8 mouse cellular contexts compared by ENCODE assay signal in genomic region chr2:18672133-18672765, GRCm38 (mm10). TPM values are rescaled to one million over a fixed set of nuclear protein-coding genes. Genes with fewer than 3 reads are reported as not detected.
DNase-seq lines count a peak whose midpoint lies in the region; ATAC-seq and TF ChIP-seq lines count a peak whose summit lies in the region.

TSS of gene Commd3 (plus strand) at chr2:18672384.

- no peaks in the 10 kb centered on the region for H3K9me3 ChIP-seq in CH12.LX (replicated peaks; ENCODE audit: low read length)
- H3K9me3 ChIP-seq in forebrain, embryonic 14.5 days (replicated peaks; ENCODE audit: control insufficient read depth, low read length), result no peaks in the 10 kb centered on the region
- no peaks in the 10 kb centered on the region for H3K9me3 ChIP-seq in neural tube, embryonic 14.5 days (ENCODE audit: control insufficient read depth, low read length)

- peak within 1 kb of the TSS; percentile 99 for H3K4me2 ChIP-seq in CH12.LX (ENCODE audit: insufficient read depth, low read depth, poor library complexity, severe bottlenecking)
- H3K4me2 ChIP-seq in forebrain, embryonic 14.5 days (ENCODE audit: low read length), result peak within 1 kb of the TSS; percentile 89
- peak within 1 kb of the TSS; percentile 88 for H3K4me2 ChIP-seq in neural tube, embryonic 14.5 days (ENCODE audit: low read depth, low read length)

- intact Hi-C loops in heart, postnatal 10 days (cut with DNase I), result loop anchor here (2.0 to 5.0 kb wide), 2 partner anchors 65 to 85 kb away; no protein-coding TSS in a partner anchor

- dilution Hi-C loops in CH12.LX (cut with MboI; ENCODE audit: extremely low pct_ligation_motif_present, extremely low pct_unique_long_range_greater_than_20kb, low sequenced_read_pairs), result no loop called here

- H3K27ac ChIP-seq in CH12.LX (ENCODE audit: insufficient read depth, low read depth), result peak within 1 kb of the TSS; percentile 76
- H3K27ac ChIP-seq in forebrain, embryonic 14.5 days (ENCODE audit: low read depth, low read length), result peak within 1 kb of the TSS; percentile 99
- peak within 1 kb of the TSS; percentile 99 for H3K27ac ChIP-seq in neural tube, embryonic 14.5 days (ENCODE audit: low read depth, low read length)
- H3K27ac ChIP-seq in testis, adult 2 months (ENCODE audit: control insufficient read depth, insufficient read depth, low read depth, low read length), result peak within 1 kb of the TSS; percentile 94

- ATAC-seq in cerebellum, adult (ENCODE audit: insufficient number of reproducible peaks, low FRiP score, low TSS enrichment), result peak; percentile 94
- ATAC-seq in forebrain, embryonic 14.5 days, result peak; percentile 83
- ATAC-seq in neural tube, embryonic 14.5 days (ENCODE audit: low read depth), result peak; percentile 91

- H3K9ac ChIP-seq in CH12.LX (ENCODE audit: insufficient read depth, low read depth), result peak within 1 kb of the TSS; percentile 77
- peak within 1 kb of the TSS; percentile 99 for H3K9ac ChIP-seq in forebrain, embryonic 14.5 days (ENCODE audit: low read length)
- H3K9ac ChIP-seq in neural tube, embryonic 14.5 days (replicated peaks; ENCODE audit: low read depth, low read length), result peak within 1 kb of the TSS; percentile 100

- DNase-seq in CH12.LX (ENCODE audit: extremely low read depth), result peak; percentile 76
- DNase-seq in forebrain, embryonic 14.5 days (ENCODE audit: low spot score), result peak; percentile 94
- peak; percentile 96 to 98 for DNase-seq in heart, postnatal 10 days
- no peak for DNase-seq in large intestine, adult 2 months (ENCODE audit: low read depth, low spot score)
- peak; percentile 93 to 94 for DNase-seq in lung, adult 18-20 months

- under 1% methylated on average over 84 of the region's 91 CpGs for WGBS in forebrain, embryonic 14.5 days
- under 1% methylated on average over 88 of the region's 91 CpGs for WGBS in large intestine, adult 2 months
- 0% methylated on average over 89 of the region's 91 CpGs for WGBS in neural tube, embryonic 14.5 days

- no peak for TF ChIP-seq CTCF in CH12.LX (conservative IDR thresholded peaks at IDR 0.05 in 1 of 2, IDR thresholded peaks at IDR 0.05 in 1 of 2; ENCODE audit: low read depth in 2 of 2, low read length in 2 of 2)
- TF ChIP-seq CTCF in testis, adult 2 months (IDR thresholded peaks at IDR 0.05; ENCODE audit: control insufficient read depth, insufficient read depth, insufficient replicate concordance, low read depth, low read length), result 0 out of 2 replicates have a peak, but pooled peaks have one; percentile 3

- in situ Hi-C loops in CH12.LX (cut with MboI; ENCODE audit: low pct_ligation_motif_present, low pct_unique_long_range_greater_than_20kb, low sequenced_read_pairs), result no loop called here

- TF ChIP-seq RAD21 in CH12.LX (IDR thresholded peaks at IDR 0.05; ENCODE audit: low read depth, low read length), result no peak

- H3K4me1 ChIP-seq in CH12.LX (ENCODE audit: control insufficient read depth in 1 of 2, insufficient read depth in 2 of 2), result peaks cover 0 to 14% of the 10 kb centered on the region in 2 experiments; a peak in 2 of 4 replicates
- H3K4me1 ChIP-seq in forebrain, embryonic 14.5 days (ENCODE audit: control insufficient read depth, insufficient read depth, low read length), result peaks cover 8% of the 10 kb centered on the region; the same call in 1 of the 2 replicates
- H3K4me1 ChIP-seq in neural tube, embryonic 14.5 days (ENCODE audit: control insufficient read depth, insufficient read depth, low read length), result peaks cover 7% of the 10 kb centered on the region
- peaks cover 3% of the 10 kb centered on the region for H3K4me1 ChIP-seq in testis, adult 2 months (ENCODE audit: control insufficient read depth, insufficient read depth, low read length)

- peak; percentile 87 for TF ChIP-seq POLR2A in CH12.LX (IDR thresholded peaks at IDR 0.05; ENCODE audit: low read depth, low read length)
- peak; percentile 78 for TF ChIP-seq POLR2A in testis, adult 2 months (IDR thresholded peaks at IDR 0.05; ENCODE audit: control insufficient read depth, low read depth, low read length)

- H3K79me2 ChIP-seq in CH12.LX (replicated peaks; ENCODE audit: control insufficient read depth, extremely low read depth, insufficient read depth, poor library complexity, severe bottlenecking), result peaks cover 6% of the 10 kb centered on the region

- peaks cover 0 to 5% of the 10 kb centered on the region in 2 experiments for H3K36me3 ChIP-seq in CH12.LX (replicated peaks in 1 of 2; ENCODE audit: control insufficient read depth in 1 of 2, insufficient read depth in 1 of 2, low read length in 1 of 2)
- no peaks in the 10 kb centered on the region; the same call in 1 of the 2 replicates for H3K36me3 ChIP-seq in forebrain, embryonic 14.5 days (ENCODE audit: control insufficient read depth, insufficient read depth, low read length)
- no peaks in the 10 kb centered on the region for H3K36me3 ChIP-seq in neural tube, embryonic 14.5 days (ENCODE audit: control insufficient read depth, insufficient read depth, low read length)
- H3K36me3 ChIP-seq in testis, adult 2 months (ENCODE audit: control insufficient read depth, insufficient read depth, low read length), result no peaks in the 10 kb centered on the region

- peaks cover 7% of the 10 kb centered on the region for H3K27me3 ChIP-seq in CH12.LX (replicated peaks)
- peaks cover 6% of the 10 kb centered on the region for H3K27me3 ChIP-seq in forebrain, embryonic 14.5 days (replicated peaks; ENCODE audit: control insufficient read depth, insufficient read depth, low read length)
- H3K27me3 ChIP-seq in neural tube, embryonic 14.5 days (ENCODE audit: control insufficient read depth, insufficient read depth, low read length), result peaks cover 8% of the 10 kb centered on the region; the same call in 1 of the 2 replicates
- no peaks in the 10 kb centered on the region for H3K27me3 ChIP-seq in testis, adult 2 months (ENCODE audit: control insufficient read depth, insufficient read depth, low read length)

- no peak for TF ChIP-seq EP300 in CH12.LX (IDR thresholded peaks at IDR 0.05; ENCODE audit: low read length)

- peak within 1 kb of the TSS; percentile 80 to 84 (median 82) for H3K4me3 ChIP-seq in CH12.LX (replicated peaks in 1 of 3; ENCODE audit: low read depth in 2 of 3, low read length in 2 of 3, poor library complexity in 1 of 3)
- H3K4me3 ChIP-seq in forebrain, embryonic 14.5 days (ENCODE audit: low read depth, low read length), result peak within 1 kb of the TSS; percentile 84
- peak within 1 kb of the TSS; percentile 89 for H3K4me3 ChIP-seq in neural tube, embryonic 14.5 days (ENCODE audit: low read depth, low read length)
- H3K4me3 ChIP-seq in testis, adult 2 months (ENCODE audit: control insufficient read depth, low read depth, low read length), result peak within 1 kb of the TSS; percentile 91

TF ChIP-seq in CH12.LX, 34 proteins besides CTCF, POLR2A, EP300 and RAD21 (continues in another document):
- TF ChIP-seq TCF12 (IDR thresholded peaks at IDR 0.05; ENCODE audit: low read depth, low read length) (peak; percentile 71), ZC3H11A (IDR thresholded peaks at IDR 0.05; ENCODE audit: low read depth, low read length) (no peak), ELF1 (IDR thresholded peaks at IDR 0.05; ENCODE audit: low read depth, low read length) (no peak; the same call in 1 of the 2 replicates), MXI1 (IDR thresholded peaks at IDR 0.05; ENCODE audit: low read depth, low read length) (peak; percentile 58; the same call in 1 of the 2 replicates), USF1 (IDR thresholded peaks at IDR 0.05; ENCODE audit: low read depth, low read length) (peak; percentile 94), UBTF (IDR thresholded peaks at IDR 0.05; ENCODE audit: low read depth, low read length) (peak; percentile 89), IRF4 (IDR thresholded peaks at IDR 0.05; ENCODE audit: low read depth, low read length) (no peak), MYC (IDR thresholded peaks at IDR 0.05; ENCODE audit: low read depth, low read length) (peak; percentile 51; the same call in 1 of the 2 replicates), PAX5 (IDR thresholded peaks at IDR 0.05; ENCODE audit: low read length) (no peak), SMC3 (IDR thresholded peaks at IDR 0.05; ENCODE audit: low read depth, low read length) (no peak), MAZ (IDR thresholded peaks at IDR 0.05; ENCODE audit: low read depth, low read length) (no peak), ETS1 (conservative IDR thresholded peaks at IDR 0.05; ENCODE audit: low read depth, low read length) (no peak), E2F4 (IDR thresholded peaks at IDR 0.05; ENCODE audit: insufficient replicate concordance, low read depth, low read length) (no peak), TBP (conservative IDR thresholded peaks at IDR 0.05; ENCODE audit: low read depth, low read length) (0 out of 2 replicates have a peak, but pooled peaks have one; percentile 52), CHD2 (IDR thresholded peaks at IDR 0.05; ENCODE audit: low read length) (no peak), JUN (IDR thresholded peaks at IDR 0.05; ENCODE audit: insufficient read depth, low read depth, low read length) (no peak), MEF2A (IDR thresholded peaks at IDR 0.05; ENCODE audit: borderline replicate concordance, low read depth, low read length) (no peak), CHD1 (IDR thresholded peaks at IDR 0.05; ENCODE audit: low read depth, low read length) (no peak), KAT2A (IDR thresholded peaks at IDR 0.05; ENCODE audit: insufficient replicate concordance, low read length) (no peak), GABPA (IDR thresholded peaks at IDR 0.05; ENCODE audit: insufficient replicate concordance, low read depth, low read length) (no peak), ZMIZ1 (IDR thresholded peaks at IDR 0.05; ENCODE audit: low read depth, low read length) (0 out of 2 replicates have a peak, but pooled peaks have one; percentile 59), NELFE (IDR thresholded peaks at IDR 0.05; ENCODE audit: low read depth, low read length) (peak; percentile 86), HCFC1 (IDR thresholded peaks at IDR 0.05; ENCODE audit: low read depth, low read length) (peak; percentile 43; the same call in 1 of the 2 replicates), ZKSCAN1 (IDR thresholded peaks at IDR 0.05; ENCODE audit: borderline replicate concordance, low read depth, low read length) (no peak), RCOR1 (conservative IDR thresholded peaks at IDR 0.05; ENCODE audit: low read depth, low read length) (no peak), NRF1 (IDR thresholded peaks at IDR 0.05; ENCODE audit: low read depth, low read length) (no peak; the same call in 1 of the 2 replicates)

RNA-seq across cellular contexts. Expression of gene Commd3, which starts in this region (rescaled TPM):
- total RNA-seq in CH12.LX (2012; rRNA removed) (114 and 116 TPM in 2 replicates), CH12.LX (2014; rRNA removed) (183 and 204 TPM in 2 replicates)
- 149 and 159 TPM in 2 replicates for polyA plus RNA-seq in CH12.LX (2012; ENCODE audit: insufficient read length, low read depth)
- polyA plus RNA-seq in forebrain, embryonic 14.5 days (2014; fragmentation: Nextera tagmentation; extraction: Ambion mirVana), result 291 TPM in 2 replicates
- total RNA-seq in heart, postnatal 10 days (2021), result 100 to 1,000 TPM; 128 to 137 TPM
- polyA plus RNA-seq in large intestine, adult 2 months (2012; rRNA removed), result 27.1 and 31.5 TPM in 2 replicates
- 203 and 222 TPM in 2 replicates for polyA plus RNA-seq in neural tube, embryonic 14.5 days (2014; fragmentation: Nextera tagmentation; extraction: Ambion mirVana)
- polyA plus RNA-seq in testis, adult 2 months (2012; rRNA removed), result 45.1 and 58.2 TPM in 2 replicates
